10 mouse cellular contexts compared by ENCODE assay signal in genomic region chr1:64116746-64117455, GRCm38 (mm10). TPM values are rescaled to one million over a fixed set of nuclear protein-coding genes. Genes with fewer than 3 reads are reported as not detected.
A peak's percentile ranks its signal among the peaks of the same experiment; 100 is the strongest.
DNase-seq lines count a peak whose midpoint lies in the region; ATAC-seq lines count a peak whose summit lies in the region.
"Had no signal": no experiment of that assay in that cellular context is flagged by ENCODE, and none has a peak within 500 bp of the region (broad histone marks: within the 10 kb centered on the region; RNA-seq: fewer than 3 reads in every experiment).

No protein-coding gene starts in this region.

- no peaks in the 10 kb centered on the region for H3K27me3 ChIP-seq in heart, embryonic 13.5 days (replicated peaks)
- H3K27me3 ChIP-seq in hindbrain, embryonic 14.5 days (ENCODE audit: control insufficient read depth, insufficient read depth, low read length): no peaks in the 10 kb centered on the region
- no peaks in the 10 kb centered on the region for H3K27me3 ChIP-seq in neural tube, embryonic 15.5 days (replicated peaks)
- H3K27me3 ChIP-seq: CH12.LX had no signal

- H3K4me1 ChIP-seq in heart, embryonic 13.5 days: peaks cover 61% of the 10 kb centered on the region
- peaks cover 50% of the 10 kb centered on the region for H3K4me1 ChIP-seq in hindbrain, embryonic 14.5 days (replicated peaks; ENCODE audit: control insufficient read depth, insufficient read depth, low read length)
- peaks cover 45% of the 10 kb centered on the region for H3K4me1 ChIP-seq in neural tube, embryonic 15.5 days

- no peak overlapping the region for H3K4me3 ChIP-seq in heart, embryonic 13.5 days
- H3K4me3 ChIP-seq in hindbrain, embryonic 14.5 days (replicated peaks; ENCODE audit: low read length): peak overlapping the region; percentile 78
- peak overlapping the region; percentile 73 for H3K4me3 ChIP-seq in neural tube, embryonic 15.5 days (replicated peaks)

- H3K9me3 ChIP-seq in heart, embryonic 13.5 days: no peaks in the 10 kb centered on the region
- H3K9me3 ChIP-seq in hindbrain, embryonic 14.5 days (ENCODE audit: control insufficient read depth, low read length): no peaks in the 10 kb centered on the region
- H3K9me3 ChIP-seq in neural tube, embryonic 15.5 days (replicated peaks): no peaks in the 10 kb centered on the region

- no peaks in the 10 kb centered on the region for H3K36me3 ChIP-seq in heart, embryonic 13.5 days
- no peaks in the 10 kb centered on the region for H3K36me3 ChIP-seq in hindbrain, embryonic 14.5 days (replicated peaks; ENCODE audit: control insufficient read depth, insufficient read depth)
- H3K36me3 ChIP-seq in neural tube, embryonic 15.5 days: no peaks in the 10 kb centered on the region

- peak overlapping the region; percentile 75; the same call in 1 of the 2 replicates for H3K4me2 ChIP-seq in heart, embryonic 13.5 days
- H3K4me2 ChIP-seq in hindbrain, embryonic 14.5 days (replicated peaks): peak overlapping the region; percentile 57
- H3K4me2 ChIP-seq in neural tube, embryonic 15.5 days: peak overlapping the region; percentile 71

- no peak overlapping the region for H3K9ac ChIP-seq in heart, embryonic 13.5 days
- H3K9ac ChIP-seq in hindbrain, embryonic 14.5 days: peak overlapping the region; percentile 98
- H3K9ac ChIP-seq in neural tube, embryonic 15.5 days (replicated peaks): peak overlapping the region; percentile 82

- no peak for ATAC-seq in heart, embryonic 13.5 days (ENCODE audit: extremely low read depth, insufficient number of reproducible peaks, low FRiP score, low TSS enrichment)
- no peak for ATAC-seq in hindbrain, embryonic 14.5 days (ENCODE audit: low FRiP score)
- no peak for ATAC-seq in neural tube, embryonic 15.5 days (ENCODE audit: low FRiP score)

- no peak for DNase-seq in heart, adult 8-10 months (ENCODE audit: low spot score)
- peak; percentile 11 for DNase-seq in retina, postnatal 1 day
- no peak for DNase-seq in retina, embryonic 14.5 days (ENCODE audit: low spot score)
- DNase-seq in hindbrain, embryonic 14.5 days (ENCODE audit: low spot score): no peak
- no peak for DNase-seq in spleen, adult 18-20 months
- DNase-seq in embryo, embryonic 11 days: no peak
- DNase-seq: heart, postnatal 10 days had no signal

- 77% methylated on average over 6 of the region's 6 CpGs for WGBS in heart, embryonic 13.5 days
- 36% methylated on average over 6 of the region's 6 CpGs for WGBS in hindbrain, embryonic 14.5 days
- 33% methylated on average over 6 of the region's 6 CpGs for WGBS in neural tube, embryonic 15.5 days

- no peak overlapping the region for H3K27ac ChIP-seq in heart, embryonic 13.5 days (replicated peaks)
- H3K27ac ChIP-seq in hindbrain, embryonic 14.5 days: peak overlapping the region; percentile 100
- H3K27ac ChIP-seq in neural tube, embryonic 15.5 days (replicated peaks): peak overlapping the region; percentile 48

RNA-seq across cellular contexts. Expression of gene Klf7, which starts 5.2 kb away (rescaled TPM):
- 17.8 and 17.9 TPM in 2 replicates for polyA plus RNA-seq in heart, embryonic 13.5 days (2015; fragmentation: Nextera tagmentation; extraction: Ambion mirVana)
- 10 to 100 TPM; 12.4 to 17.4 (median 16.4) TPM for total RNA-seq in heart, adult 8-10 months (2022)
- 80.1 and 86.6 TPM in 2 replicates for polyA plus RNA-seq in hindbrain, embryonic 14.5 days (2014; fragmentation: Nextera tagmentation; extraction: Ambion mirVana)
- polyA plus RNA-seq in neural tube, embryonic 15.5 days (2015; fragmentation: Nextera tagmentation; extraction: Ambion mirVana): 69.6 and 82.2 TPM in 2 replicates
